Mouse (Mus musculus) neural tube, embryonic 14.5 days (tissue): ENCODE measurements around the gene Taf7l. TPM values are rescaled to one million over a fixed set of nuclear protein-coding genes. Genes with fewer than 3 reads are reported as not detected.

ENCODE experiments used
- ATAC-seq: fragments of 200-750 bp; cut with Nextera tagmentation; 2 replicates; pipeline ENCODE4 v1.8.0; 2017; ENCODE audit warnings: low read depth, mild to moderate bottlenecking, moderate TSS enrichment, moderate library complexity
- H3K27ac ChIP-seq: fragments of 300-500 bp; sonication (generic); 2 replicates; pipeline ENCODE4 v1.5.1; 2014; ENCODE audit warnings: low read depth, mild to moderate bottlenecking, control low read depth, low read length, moderate library complexity, mixed read lengths
- H3K27me3 ChIP-seq: fragments of 300-500 bp; sonication (generic); 2 replicates; pipeline ENCODE4 v1.6.1; 2014; ENCODE audit warnings: low read length; ENCODE audit not compliant: control insufficient read depth, insufficient read depth
- H3K36me3 ChIP-seq: fragments of 300-500 bp; sonication (generic); 2 replicates; pipeline ENCODE4 v1.6.1; 2014; ENCODE audit warnings: low read length, mixed read lengths; ENCODE audit not compliant: control insufficient read depth, insufficient read depth
- H3K4me1 ChIP-seq: fragments of 300-500 bp; sonication (generic); 2 replicates; pipeline ENCODE4 v1.6.1; 2014; ENCODE audit warnings: low read length; ENCODE audit not compliant: control insufficient read depth, insufficient read depth
- H3K4me2 ChIP-seq: fragments of 300-500 bp; sonication (generic); 2 replicates; pipeline ENCODE4 v1.6.1; 2014; ENCODE audit warnings: mild to moderate bottlenecking, low read depth, low read length, control low read depth
- H3K4me3 ChIP-seq: fragments of 300-500 bp; sonication (generic); 2 replicates; pipeline ENCODE4 v1.5.1; 2014; ENCODE audit warnings: low read depth, low read length, control low read depth, mixed read lengths
- H3K9ac ChIP-seq: fragments of 300-500 bp; sonication (generic); replicated peaks from 2 replicates; pipeline ENCODE4 v1.6.1; 2014; ENCODE audit warnings: low read depth, mild to moderate bottlenecking, control low read depth, low read length, mixed read lengths
- H3K9me3 ChIP-seq: fragments of 300-500 bp; sonication (generic); 2 replicates; pipeline ENCODE4 v1.6.1; 2016; ENCODE audit warnings: low read length; ENCODE audit not compliant: control insufficient read depth
- WGBS: fragments of 180-500 bp; shearing (Covaris S2); extraction: QIAGEN DNeasy Blood & Tissue Kit; methylation state at CpG from one replicate; pipeline ENCODE4 v1.1.7; 2014; 5-methylcytosine and 5-hydroxymethylcytosine counted together
- polyA plus RNA-seq: library from polyadenylated mRNA; unstranded; fragments of >200 nt; fragmentation: Nextera tagmentation; extraction: Ambion mirVana; gene quantifications from 2 replicates; pipeline ENCODE4 v1.2.1, GENCODE M21; 2014

The Taf7l gene
- polyA plus RNA-seq, result 0.40 and 0.41 TPM in 2 replicates

GRCm38 (mm10) chrX:134476290-134476689, at the start of gene Taf7l:
Gene Taf7l, minus strand, starts transcription at chrX:134476490.
- H3K4me3 ChIP-seq, result no peak within 1 kb of the TSS
- H3K27ac ChIP-seq, result no peak within 1 kb of the TSS
- H3K36me3 ChIP-seq, result no peaks in the 10 kb centered on the region
- H3K27me3 ChIP-seq, result no peaks in the 10 kb centered on the region
- no peak within 1 kb of the TSS for H3K4me2 ChIP-seq
- H3K9ac ChIP-seq, result no peak within 1 kb of the TSS
- no peaks in the 10 kb centered on the region for H3K9me3 ChIP-seq
- WGBS, result 90% methylated on average over 25 of the region's 25 CpGs
- no peaks in the 10 kb centered on the region for H3K4me1 ChIP-seq
- ATAC-seq, result no peak

GRCm38 (mm10) chrX:134525260-134525659, 49.0 kb upstream of the Taf7l start:
- H3K27me3 ChIP-seq, result no peaks in the 10 kb centered on the region
- no peak overlapping the region for H3K9ac ChIP-seq
- 89% methylated on average over 4 of the region's 4 CpGs for WGBS
- H3K27ac ChIP-seq, result no peak overlapping the region
- H3K36me3 ChIP-seq, result no peaks in the 10 kb centered on the region
- ATAC-seq, result no peak
- H3K4me3 ChIP-seq, result no peak overlapping the region
- no peaks in the 10 kb centered on the region for H3K9me3 ChIP-seq
- H3K4me2 ChIP-seq, result no peak overlapping the region
- H3K4me1 ChIP-seq, result no peaks in the 10 kb centered on the region

GRCm38 (mm10) chrX:134523772-134524171, 47.5 kb upstream of the Taf7l start:
- Histone ChIP-seq H3K4me3 (no peak overlapping the region), H3K9me3 (no peaks in the 10 kb centered on the region), H3K4me2 (no peak overlapping the region), H3K36me3 (no peaks in the 10 kb centered on the region), H3K4me1 (no peaks in the 10 kb centered on the region), H3K27me3 (no peaks in the 10 kb centered on the region), H3K27ac (no peak overlapping the region), H3K9ac (no peak overlapping the region)
- no peak for ATAC-seq
- WGBS, result 82% methylated on average over 4 of the region's 4 CpGs

GRCm38 (mm10) chrX:134509473-134509872, 33.2 kb upstream of the Taf7l start:
- WGBS, result 42% methylated on average over 2 of the region's 2 CpGs
- H3K36me3 ChIP-seq, result no peaks in the 10 kb centered on the region
- no peaks in the 10 kb centered on the region for H3K9me3 ChIP-seq
- H3K27me3 ChIP-seq, result no peaks in the 10 kb centered on the region
- H3K27ac ChIP-seq, result no peak overlapping the region
- no peak for ATAC-seq
- no peak overlapping the region for H3K4me2 ChIP-seq
- H3K9ac ChIP-seq, result no peak overlapping the region
- no peak overlapping the region for H3K4me3 ChIP-seq
- no peaks in the 10 kb centered on the region for H3K4me1 ChIP-seq

- H3K9ac ChIP-seq, result no peak overlapping the region
- H3K4me2 ChIP-seq, result no peak overlapping the region
- H3K4me3 ChIP-seq, result no peak overlapping the region
- no peak overlapping the region for H3K27ac ChIP-seq
- no peaks in the 10 kb centered on the region for H3K4me1 ChIP-seq
- H3K27me3 ChIP-seq, result no peaks in the 10 kb centered on the region
- 75% methylated on average over 6 of the region's 6 CpGs for WGBS
- H3K9me3 ChIP-seq, result no peaks in the 10 kb centered on the region
- H3K36me3 ChIP-seq, result no peaks in the 10 kb centered on the region
- ATAC-seq, result no peak
These were observed 31.7 kb upstream of the Taf7l start for GRCm38 (mm10) chrX:134507977-134508376.

GRCm38 (mm10) chrX:134500651-134501050, 24.4 kb upstream of the Taf7l start:
- Histone ChIP-seq H3K27ac (no peak overlapping the region), H3K9me3 (no peaks in the 10 kb centered on the region), H3K27me3 (no peaks in the 10 kb centered on the region), H3K36me3 (no peaks in the 10 kb centered on the region), H3K4me2 (no peak overlapping the region), H3K4me3 (no peak overlapping the region), H3K9ac (no peak overlapping the region), H3K4me1 (no peaks in the 10 kb centered on the region)
- no peak for ATAC-seq
- WGBS, result 86% methylated on average over 8 of the region's 8 CpGs

GRCm38 (mm10) chrX:134481720-134482119, 5.4 kb upstream of the Taf7l start:
- Histone ChIP-seq H3K27me3 (no peaks in the 10 kb centered on the region), H3K4me1 (no peaks in the 10 kb centered on the region), H3K4me2 (no peak overlapping the region), H3K36me3 (no peaks in the 10 kb centered on the region), H3K9me3 (no peaks in the 10 kb centered on the region), H3K27ac (no peak overlapping the region), H3K4me3 (no peak overlapping the region), H3K9ac (no peak overlapping the region)
- 78% methylated on average over 3 of the region's 3 CpGs for whole genome bisulfite sequencing
- ATAC-seq, result no peak

GRCm38 (mm10) chrX:134474988-134475710, 1.1 kb downstream of the Taf7l start:
- H3K27me3 ChIP-seq, result no peaks in the 10 kb centered on the region
- no peak overlapping the region for H3K4me2 ChIP-seq
- no peak for ATAC-seq
- WGBS, result 66% methylated on average over 54 of the region's 67 CpGs
- no peak overlapping the region for H3K9ac ChIP-seq
- H3K27ac ChIP-seq, result no peak overlapping the region
- H3K36me3 ChIP-seq, result no peaks in the 10 kb centered on the region
- H3K4me3 ChIP-seq, result no peak overlapping the region
- H3K4me1 ChIP-seq, result no peaks in the 10 kb centered on the region
- H3K9me3 ChIP-seq, result no peaks in the 10 kb centered on the region

GRCm38 (mm10) chrX:134427307-134427706, 49.0 kb downstream of the Taf7l start:
- no peak overlapping the region for H3K9ac ChIP-seq
- H3K9me3 ChIP-seq, result no peaks in the 10 kb centered on the region
- no peak overlapping the region for H3K4me2 ChIP-seq
- WGBS, result 60% methylated on average over 3 of the region's 3 CpGs
- H3K27ac ChIP-seq, result no peak overlapping the region
- no peaks in the 10 kb centered on the region for H3K4me1 ChIP-seq
- H3K36me3 ChIP-seq, result no peaks in the 10 kb centered on the region
- H3K4me3 ChIP-seq, result no peak overlapping the region
- ATAC-seq, result no peak
- H3K27me3 ChIP-seq, result no peaks in the 10 kb centered on the region
